Mouse (Mus musculus): ENCODE measurements at regions not wholly inside any gene's neighbourhood (a gene's known extent, or its start where the extent isn't known, plus 50 kb on each side); places are given as distances from the start of the nearest gene placed in this dataset.

DNA sequence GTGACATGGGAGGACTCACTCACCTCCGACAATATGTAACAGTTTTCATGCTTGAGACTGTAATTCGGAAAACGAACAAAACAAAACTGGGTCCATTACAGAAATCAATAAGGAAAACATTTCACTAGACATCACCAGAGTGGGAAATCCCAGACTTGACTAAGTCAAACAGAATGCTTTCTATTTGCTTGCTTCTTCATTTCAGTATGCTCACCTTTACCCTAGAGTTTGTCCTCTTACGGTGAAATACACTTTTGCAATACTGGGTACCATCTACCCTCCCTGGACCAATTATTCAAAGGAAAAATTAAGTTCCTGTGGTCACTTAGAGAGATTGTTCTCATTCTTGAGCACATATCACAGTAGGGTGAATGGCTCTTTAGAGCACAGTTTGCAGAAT lies 613.4 kb upstream of the 4930412O13Rik start:
- no peak for DNase-seq (ENCODE audit: low spot score)

DNA sequence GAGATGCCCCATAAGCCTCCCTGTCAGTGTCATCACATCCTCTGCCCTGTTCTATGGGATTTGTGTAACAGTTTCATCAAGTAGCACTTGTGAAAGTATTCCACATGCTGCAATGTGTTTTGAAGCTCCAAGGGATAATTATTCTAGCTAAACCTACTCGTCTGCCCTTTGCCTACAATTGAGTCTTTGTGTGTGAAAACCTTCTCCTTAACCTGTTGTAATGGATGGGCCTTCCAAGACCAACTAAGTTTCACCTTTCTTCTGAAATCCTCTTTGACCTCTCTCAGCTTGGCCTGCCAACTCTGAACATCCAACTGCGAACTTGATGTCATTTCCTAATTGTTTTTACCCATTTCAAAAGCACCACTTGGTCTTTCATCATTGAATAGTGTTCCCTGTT lies 597.6 kb upstream of the 4930412O13Rik start:
- DNase-seq (ENCODE audit: low spot score) = no peak

DNA sequence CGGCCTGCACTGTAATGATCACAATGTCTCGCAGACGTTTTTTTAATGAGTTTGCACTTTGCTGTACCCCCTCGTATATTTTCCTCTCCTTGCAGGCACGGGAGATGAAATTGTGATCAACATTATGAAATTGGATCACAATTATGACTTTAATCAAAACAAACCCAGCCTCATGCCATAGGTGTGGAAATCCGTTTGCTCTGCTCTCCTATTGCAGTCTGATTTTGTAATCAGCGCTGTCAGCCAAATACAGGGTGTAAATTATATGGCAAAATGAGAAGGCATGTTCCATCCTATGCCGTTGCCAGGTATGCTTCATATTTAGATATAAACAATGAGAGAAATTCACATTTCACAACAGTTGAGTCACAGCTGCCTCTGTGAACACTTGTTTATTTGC lies 595.3 kb upstream of the 4930412O13Rik start:
- no peak for DNase-seq (ENCODE audit: low spot score)

DNA sequence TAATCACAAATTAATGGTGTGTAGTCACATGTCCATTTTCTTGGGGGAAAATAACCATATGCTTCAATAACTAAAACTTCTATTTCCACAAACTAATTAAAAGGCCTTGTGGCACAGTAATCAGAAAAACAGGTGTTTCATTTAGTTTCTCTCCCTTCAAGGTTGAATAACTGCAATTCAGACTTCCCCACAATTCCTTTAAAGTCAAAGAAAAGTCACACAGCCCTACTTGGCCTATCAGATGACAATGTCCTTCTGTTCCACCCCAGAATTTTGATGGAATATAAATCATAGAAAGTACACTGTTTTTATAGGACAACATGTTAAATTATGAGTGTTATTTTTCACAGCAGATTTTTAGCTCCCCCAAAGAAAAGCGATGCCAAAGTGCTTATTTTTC lies 594.0 kb upstream of the 4930412O13Rik start:
- no peak for DNase-seq (ENCODE audit: low spot score)

DNA sequence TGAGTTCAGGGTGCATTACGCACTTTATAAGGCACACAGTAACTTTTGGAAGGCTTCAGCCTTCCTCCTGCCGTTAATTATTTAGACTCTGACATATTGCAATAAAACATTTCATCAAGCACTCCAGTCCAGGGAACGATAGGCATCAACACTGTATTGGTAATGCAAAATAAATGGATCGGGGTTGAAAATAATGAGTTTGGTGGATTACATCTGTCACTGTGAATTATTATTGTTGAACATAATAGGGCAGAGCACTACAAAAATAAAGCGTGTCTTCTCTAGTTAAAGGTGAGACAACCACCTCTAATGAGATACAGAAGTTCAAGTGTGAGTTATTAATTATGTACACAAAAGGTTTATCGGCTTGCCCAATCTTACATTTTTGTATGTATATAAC lies 593.4 kb upstream of the 4930412O13Rik start:
- no peak for DNase-seq (ENCODE audit: low spot score)

DNA sequence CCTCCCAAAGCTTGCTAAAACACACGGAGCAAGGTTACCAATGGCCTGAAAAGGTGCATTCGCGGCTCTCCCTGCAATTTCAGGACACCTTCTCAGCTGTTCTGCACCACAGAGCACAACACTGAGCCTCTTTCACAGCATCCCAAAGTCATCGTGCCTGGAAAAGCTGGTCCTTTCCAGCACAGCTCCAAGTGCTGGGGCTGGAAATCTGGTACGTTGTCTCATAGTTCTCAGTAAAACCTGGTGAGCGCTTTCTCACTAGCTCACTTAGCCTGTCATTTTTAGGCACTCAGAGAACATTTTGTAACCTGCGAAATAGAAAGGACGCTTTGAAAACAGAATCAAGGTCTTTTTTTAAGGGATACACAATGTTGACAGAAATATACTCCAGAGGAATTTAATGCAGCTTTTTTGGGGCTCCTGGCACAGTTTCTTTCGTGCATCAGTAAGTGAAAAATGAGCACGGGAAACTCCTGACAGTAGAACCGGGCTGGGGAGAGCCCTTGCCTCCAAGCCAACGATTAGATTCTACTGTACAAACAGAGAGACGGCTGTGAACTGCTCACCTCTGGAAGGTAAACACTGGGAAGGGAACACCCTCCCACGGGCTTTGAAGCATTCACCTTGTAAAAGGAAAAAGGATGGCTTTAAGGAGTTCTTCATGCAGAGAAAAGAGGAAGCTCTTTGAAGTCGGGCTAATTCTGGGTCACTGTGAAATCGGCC lies 549.3 kb upstream of the 4930412O13Rik start:
- DNase-seq (ENCODE audit: low spot score) = no peak

DNA sequence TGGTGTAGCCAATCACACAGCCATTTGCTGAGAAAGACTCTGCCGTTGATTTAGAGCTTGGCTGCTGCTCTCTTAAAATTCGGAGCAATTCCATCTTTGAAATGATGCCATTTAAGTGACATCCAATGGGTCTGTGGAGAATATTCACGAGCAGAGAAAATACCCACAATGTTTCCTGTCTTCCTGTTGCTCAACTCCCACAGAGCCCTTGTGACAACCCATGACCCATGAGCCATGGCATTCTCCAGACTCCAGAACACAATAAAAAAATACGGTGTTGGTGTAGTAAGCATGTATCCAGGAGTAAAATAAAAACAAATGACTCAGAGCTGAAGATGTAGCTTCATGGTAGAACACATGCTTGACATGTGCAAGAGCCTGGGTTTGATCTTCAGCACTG lies 532.1 kb upstream of the 4930412O13Rik start:
- DNase-seq (ENCODE audit: low spot score) = no peak

DNA sequence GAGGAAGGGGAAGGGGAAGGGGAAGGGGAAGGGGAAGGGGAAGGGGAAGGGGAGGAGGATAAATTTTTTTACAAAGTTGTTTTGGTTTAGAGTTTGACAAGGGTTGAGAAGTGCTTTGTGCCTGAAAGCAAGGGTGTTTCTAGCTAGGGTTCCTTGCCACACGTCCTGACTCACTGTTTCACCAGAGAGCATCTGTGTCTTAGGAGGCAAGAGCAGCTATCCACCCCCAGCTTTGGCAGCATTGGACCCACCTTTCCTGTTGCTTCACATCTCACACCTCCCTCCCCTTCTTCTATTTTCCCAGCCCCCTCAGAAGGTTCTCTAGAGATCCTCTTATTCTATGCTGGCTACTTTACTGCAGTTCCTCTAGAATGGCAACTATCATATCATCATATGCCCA lies 531.1 kb upstream of the 4930412O13Rik start:
- DNase-seq (ENCODE audit: low spot score) = no peak

DNA sequence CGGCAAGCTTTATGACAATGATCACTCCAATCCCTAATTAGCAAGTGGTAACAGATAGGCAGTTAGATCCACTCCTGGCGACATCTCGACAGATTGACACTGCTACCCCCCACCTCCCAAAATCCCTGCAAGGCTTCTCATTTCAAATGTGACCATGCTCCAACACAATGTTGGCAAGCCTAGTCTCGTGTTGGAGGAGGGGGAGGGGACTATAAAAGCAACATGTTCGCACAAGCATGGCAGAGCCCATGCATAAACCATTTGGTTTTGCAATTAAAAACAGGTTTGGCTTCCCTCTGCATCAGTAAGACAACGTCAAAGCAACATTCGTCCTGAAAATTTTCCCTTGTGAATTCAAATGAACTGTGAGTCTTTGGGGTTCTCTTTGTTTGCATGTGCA lies 528.9 kb upstream of the 4930412O13Rik start:
- DNase-seq (ENCODE audit: low spot score) = peak; percentile 39

DNA sequence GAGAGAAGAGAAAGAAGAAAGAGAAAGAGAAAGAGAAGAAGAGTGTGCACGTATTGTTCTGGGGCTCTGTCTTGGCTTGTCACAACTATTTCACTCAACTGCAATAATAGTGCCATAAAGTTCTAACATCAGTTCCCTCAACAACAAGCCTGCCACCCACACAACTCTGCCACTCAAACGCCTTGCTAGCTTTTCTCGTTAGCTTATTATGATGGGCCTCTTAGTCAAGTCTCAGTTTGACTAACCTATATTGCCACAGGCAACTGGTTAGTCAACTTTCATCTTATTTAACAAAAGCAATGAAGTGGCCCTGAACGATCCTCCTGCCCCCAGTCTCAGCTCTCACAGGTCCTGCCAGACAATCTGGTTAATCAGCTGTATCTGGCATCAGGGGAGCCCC lies 521.0 kb upstream of the 4930412O13Rik start:
- DNase-seq (ENCODE audit: low spot score) = no peak

DNA sequence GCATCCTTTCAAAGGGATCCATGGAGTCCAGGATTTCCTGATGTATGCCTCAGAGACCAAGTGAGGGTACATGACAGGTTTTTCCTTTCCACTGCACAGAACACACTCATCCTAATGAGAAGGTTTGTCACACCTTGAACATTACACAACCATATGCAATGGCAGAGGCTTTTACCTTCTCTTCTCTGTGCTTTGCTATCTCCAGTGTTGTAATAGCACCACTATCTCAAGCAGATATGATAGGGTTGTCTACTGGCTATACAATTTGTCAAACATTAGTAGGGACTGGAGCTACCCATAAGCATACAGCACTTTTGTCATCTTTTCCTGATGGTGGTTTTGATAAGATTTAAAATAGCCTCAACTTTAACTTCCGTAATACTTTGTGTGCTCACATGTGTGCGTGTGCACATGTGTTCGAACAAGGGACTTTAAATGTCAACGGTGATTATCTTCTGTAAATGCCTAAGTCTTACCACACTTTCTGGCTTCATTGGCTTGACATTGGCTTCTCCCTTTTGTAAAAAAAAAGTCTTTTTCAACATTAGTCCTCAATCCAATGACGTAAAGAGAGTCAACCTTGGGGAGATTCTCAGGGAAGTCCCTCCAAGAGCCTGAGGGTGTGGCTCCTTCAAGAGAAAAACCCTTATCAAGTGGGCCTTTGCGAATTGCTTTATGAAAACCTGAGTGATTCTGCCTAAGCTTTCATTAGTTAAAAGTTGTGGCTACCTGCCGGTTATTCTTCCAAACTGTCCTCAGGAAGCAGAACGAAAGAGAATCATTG lies 513.1 kb upstream of the 4930412O13Rik start:
- no peak for DNase-seq (ENCODE audit: low spot score)

DNA sequence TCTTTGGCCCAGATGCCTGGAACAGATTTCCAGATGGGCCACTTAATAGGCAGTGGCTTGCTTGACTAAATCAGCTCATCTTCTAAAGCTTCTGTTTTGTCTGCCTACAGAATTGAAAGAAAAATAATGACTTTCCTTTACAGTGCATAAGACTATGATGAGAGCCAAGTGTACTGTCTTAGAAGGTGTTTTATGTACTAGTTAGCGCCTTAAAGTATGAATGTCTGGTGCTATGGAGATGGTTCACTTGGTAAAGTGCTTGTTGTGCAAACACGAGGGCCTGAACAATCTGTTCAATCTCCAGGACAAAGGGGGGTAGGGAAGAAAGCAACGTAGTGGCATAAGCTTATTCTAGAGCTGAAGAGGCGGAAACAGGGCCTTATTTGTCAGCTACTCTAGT lies 511.5 kb upstream of the 4930412O13Rik start:
- DNase-seq (ENCODE audit: low spot score) = no peak

DNA sequence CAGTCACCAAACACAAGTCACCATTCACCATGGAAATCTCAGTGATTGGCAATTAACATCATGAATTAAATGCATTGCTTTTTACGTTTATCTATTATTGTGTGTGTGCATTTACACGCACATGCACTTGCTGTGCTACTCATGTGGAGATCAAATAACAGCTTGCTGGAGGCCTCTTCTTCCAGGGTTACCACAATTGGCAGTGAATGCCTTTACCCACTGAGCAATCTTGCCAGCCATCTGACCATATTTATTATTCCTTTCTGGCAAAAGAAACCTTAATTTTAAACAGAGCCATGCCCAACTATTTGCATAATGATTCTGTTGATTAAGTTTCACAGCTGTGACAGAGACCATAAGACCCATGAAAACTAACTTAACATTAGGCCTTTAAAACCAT lies 494.5 kb upstream of the 4930412O13Rik start:
- DNase-seq (ENCODE audit: low spot score) = no peak

DNA sequence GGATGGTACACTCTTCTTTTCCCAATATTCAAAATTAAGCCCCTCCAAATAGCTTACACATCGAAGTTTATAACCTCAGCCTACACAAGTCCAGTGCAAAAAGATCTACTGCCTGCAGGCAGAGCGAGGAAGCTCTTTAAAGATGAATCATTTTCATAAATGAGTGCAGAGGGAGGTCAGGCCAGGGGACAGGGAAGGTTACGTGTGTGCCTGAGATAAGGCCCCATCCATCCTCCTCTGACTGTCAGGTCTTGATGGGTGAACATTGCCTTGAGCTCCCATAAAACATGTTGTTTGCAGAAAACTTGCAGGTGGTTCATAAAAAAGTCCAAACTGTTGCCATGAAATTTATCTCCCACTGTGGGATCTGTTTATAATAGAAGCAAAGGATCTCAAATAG lies 493.0 kb upstream of the 4930412O13Rik start:
- no peak for DNase-seq (ENCODE audit: low spot score)

DNA sequence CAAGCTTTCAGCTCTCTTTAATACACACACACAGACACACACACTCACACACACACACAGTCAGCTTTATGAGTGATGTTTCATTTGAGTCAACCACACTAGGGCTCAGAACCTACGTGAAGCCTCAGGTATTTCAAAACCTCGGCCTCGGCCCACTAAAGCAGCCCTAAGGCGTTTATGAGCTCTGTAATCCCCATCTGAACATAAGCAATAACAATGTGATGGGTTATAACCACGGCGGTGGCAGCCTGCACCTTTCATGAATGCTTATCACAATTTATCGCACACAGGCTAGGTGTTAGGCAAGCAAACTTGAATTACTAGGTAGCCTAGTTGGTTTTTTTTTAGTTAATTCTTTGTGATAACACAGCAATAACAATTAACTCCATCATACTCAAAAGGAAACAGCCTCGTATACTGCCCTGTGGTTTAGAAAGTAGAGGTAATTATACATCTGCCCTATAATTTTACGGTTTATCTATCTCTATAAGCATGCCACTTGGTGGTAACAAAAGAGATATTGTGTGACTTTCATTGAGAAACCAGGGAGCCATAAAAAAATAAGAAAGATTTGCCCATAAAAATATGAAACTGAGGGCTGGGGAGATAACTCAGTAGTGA lies 485.6 kb upstream of the 4930412O13Rik start:
- no peak for DNase-seq (ENCODE audit: low spot score)

DNA sequence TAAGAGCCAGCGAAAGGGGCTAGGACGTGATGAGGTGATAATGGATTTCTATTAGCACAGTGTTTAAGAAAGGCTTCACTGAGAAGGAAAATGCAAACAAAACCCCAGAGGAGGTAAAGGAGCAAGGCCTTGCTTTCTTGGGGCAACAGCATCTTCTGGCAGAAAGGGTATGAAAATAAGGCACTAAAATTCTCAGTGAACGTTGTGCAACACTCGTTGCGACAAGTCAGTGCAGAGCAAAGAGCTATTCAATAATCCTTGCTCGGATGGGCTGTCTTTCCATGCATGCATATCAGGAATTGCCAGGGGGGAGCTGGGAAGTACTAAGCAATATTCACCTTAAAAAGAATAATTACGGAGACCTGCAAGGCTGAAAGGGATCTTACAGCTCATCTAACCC lies 479.6 kb upstream of the 4930412O13Rik start:
- DNase-seq (ENCODE audit: low spot score) = no peak

DNA sequence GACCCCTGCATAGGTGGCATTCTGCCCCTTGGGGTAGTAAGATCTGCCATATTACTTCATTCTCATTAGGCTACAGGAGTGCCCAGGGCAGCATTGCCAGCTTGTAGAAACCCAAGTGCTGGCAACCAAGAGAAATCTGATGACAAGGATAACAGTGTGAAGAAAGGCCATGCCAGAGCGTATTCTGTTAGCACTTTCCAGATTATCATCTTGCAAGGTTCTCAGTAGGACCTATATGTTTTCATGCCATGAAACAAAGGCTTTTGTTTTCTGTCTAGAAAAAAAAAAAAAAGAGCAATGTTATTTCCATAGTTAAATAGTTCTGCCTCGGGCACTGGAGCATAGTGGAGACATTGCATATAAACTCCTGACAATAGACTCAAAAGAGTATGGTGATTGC lies 478.8 kb upstream of the 4930412O13Rik start:
- no peak for DNase-seq (ENCODE audit: low spot score)

DNA sequence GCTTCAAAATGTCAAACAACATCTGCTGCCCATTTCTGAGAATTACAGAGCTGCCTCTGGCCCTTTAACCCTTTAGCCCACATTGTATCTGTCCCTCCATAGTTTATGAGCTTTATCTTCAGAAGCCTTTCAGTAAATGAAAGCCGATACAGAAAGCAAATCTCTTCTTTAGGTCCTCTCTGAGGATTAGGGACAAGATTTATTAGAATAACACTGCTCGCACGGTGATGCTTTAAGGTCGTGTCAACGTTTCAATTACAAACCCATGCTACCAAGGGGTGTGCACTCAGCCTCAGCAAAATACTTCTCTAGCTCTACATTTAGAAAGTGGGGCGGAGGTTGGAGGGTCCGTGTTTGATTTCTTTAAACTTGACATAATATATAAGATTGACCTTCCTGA lies 472.0 kb upstream of the 4930412O13Rik start:
- DNase-seq (ENCODE audit: low spot score) = peak; percentile 33

DNA sequence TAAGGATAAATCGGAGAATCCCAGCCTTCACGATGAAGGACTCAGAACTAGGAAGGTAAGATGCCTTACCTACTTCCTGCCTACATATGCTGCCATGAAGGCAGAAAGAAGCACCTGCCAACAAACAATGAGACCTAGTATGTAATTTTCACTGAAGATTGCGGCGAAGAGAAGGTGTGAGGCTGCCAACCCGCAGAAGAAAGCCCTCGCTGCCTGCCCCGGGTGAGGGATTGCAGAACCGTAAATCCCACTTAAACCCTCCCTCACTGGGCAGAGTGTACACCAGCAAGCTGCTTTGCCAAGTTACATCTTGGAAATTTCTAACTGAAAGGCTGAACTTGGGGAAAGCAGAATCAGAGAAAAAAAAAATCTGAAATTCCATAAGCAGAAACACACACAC lies 458.4 kb upstream of the 4930412O13Rik start:
- DNase-seq (ENCODE audit: low spot score) = no peak

DNA sequence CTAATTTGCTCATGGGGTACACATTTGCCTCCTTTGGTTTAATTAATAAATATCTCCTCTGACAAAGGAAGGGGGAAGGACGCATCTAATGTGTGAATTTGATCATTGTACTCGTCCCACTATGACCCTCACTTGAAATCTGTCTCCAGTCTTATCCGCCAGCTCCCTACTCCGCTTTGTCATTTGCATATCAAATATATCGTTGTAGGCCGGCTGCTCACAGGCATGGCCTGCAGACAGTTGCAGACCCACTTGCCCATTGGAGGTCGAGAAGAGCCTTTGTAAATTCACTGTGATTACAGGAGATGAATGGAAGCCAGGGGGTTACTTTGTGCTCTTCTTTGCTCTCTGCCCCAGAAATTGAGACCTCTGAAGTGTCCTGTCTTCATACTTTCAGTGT lies 457.5 kb upstream of the 4930412O13Rik start:
- no peak for DNase-seq (ENCODE audit: low spot score)

DNA sequence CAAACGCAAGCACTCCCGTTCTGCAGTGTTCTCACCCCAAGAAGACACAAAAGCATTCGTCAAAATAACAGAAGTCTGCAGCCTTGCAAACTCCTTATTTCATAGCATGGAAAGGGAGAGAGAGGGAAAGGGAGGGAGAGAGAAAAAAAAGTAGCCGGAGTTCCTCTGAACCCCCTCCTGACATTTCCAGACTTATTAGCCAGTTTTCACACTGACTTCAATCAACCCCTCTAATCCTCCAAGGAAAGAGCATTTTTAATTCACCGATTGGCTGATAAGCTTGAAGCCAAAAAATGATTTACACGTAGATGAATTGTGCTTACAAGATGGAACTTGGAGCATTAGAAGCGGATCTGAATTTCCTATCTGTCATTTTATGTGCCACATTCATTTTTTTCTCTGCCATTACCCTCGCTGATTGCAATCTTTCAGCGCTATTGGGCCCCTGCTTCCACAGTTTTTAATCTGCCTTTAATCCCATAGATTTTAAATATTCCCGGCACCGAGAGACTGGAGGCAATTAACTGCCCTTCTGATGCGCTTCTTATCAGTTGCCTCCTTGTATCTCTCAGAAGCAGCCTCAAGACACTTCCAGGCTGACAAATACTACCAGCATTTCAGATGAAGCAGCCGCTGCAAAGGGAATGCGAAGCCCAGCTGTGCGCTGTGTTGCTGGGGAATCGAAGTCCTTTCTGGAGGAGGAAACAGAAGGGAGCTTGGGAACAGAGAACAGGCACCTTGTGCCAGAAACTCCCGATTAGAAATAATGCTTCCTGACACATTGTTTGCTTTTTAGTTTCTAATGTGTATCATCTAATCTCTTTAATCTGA lies 447.7 kb upstream of the 4930412O13Rik start:
- DNase-seq (ENCODE audit: low spot score) = peak; percentile 15

DNA sequence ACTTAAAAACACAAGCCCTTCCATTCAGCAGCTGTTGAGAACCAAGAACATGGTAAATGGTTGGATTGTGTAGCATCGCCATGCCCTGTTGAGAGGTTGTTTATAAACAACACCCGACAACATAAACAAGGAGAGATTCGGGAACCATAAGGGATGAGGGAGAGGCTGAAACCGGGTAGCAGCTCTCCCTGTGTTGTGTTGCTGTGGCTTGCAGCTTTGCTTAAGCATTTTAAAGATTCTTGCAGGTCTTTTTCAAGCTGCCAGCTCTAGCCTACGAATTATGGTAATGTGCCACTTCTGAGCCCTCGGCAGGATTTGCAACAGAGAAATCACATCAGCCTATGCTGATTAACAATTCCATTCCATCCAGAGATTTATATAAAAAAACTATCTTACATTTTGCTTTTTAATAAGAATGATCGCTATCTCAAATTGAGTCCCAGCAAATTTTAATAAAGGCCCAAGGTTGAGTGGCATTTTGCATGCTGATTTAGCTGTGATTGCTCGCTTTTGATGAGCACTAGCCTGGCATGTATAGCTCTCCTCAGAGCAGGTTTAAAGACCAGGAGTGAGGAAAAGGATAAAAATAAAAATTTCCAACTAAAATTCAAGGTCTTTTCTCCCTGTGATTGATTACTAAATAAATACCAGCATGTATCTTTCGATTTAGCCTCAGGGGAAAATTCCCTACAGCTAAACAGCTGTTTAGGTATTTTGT lies 445.7 kb upstream of the 4930412O13Rik start:
- no peak for DNase-seq (ENCODE audit: low spot score)
